Mouse (Mus musculus) G1E-ER4 (cell line): ENCODE results near the gene Fermt3. TPM values are rescaled to one million over a fixed set of nuclear protein-coding genes. Genes with fewer than 3 reads are reported as not detected.

ENCODE experiments used
- GATA1 ChIP-seq: IDR thresholded peaks from one replicate; pipeline ENCODE4 v1.8.0; 2012; ENCODE audit warnings: low read length, inconsistent platforms
- polyA plus RNA-seq: library from polyadenylated mRNA; stranded (reverse); fragments of >175 nt; gene quantifications from 2 replicates; pipeline ENCODE4 v1.2.3, GENCODE M21; 2012

Gene Fermt3
- polyA plus RNA-seq = 903 and 1,003 TPM in 2 replicates

- no peak for TF ChIP-seq GATA1
Measured at GRCm38 (mm10) chr19:7019191-7019590, at the start of gene Fermt3. Gene Fermt3, minus strand, starts transcription at chr19:7019469.

GRCm38 (mm10) chr19:7068136-7068535, 48.9 kb upstream of the Fermt3 start:
- no peak for TF ChIP-seq GATA1

- no peak for TF ChIP-seq GATA1
Measured at GRCm38 (mm10) chr19:7067344-7068050, 48.2 kb upstream of the Fermt3 start.

DNA sequence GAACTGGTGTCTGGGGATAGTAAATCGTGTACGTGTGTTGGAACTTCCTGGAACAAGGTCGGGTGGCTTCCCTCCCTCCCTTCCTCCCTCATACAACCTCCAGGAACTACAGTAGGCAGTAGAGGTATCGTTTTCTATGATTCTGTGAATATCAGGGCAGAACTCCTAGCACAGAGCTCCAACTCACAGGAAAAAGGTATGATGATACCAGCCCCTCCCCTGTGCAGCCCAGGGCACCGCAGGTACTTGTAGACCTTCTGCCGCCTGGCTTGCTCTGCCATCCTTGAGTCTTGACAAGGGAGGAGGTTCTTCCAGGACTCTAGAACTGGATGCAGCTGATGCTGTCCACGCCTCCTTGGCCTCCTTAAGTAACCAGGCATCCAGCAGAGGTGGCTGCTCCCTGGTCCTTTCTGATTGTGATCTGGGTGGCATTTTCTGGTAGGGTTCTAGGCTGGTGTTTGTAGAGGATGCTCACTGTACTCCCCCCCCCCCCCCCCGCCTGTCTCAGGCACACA, 47.6 kb upstream of the Fermt3 start:
- no peak for TF ChIP-seq GATA1

- no peak for TF ChIP-seq GATA1
Measured at GRCm38 (mm10) chr19:7066034-7066827, 47.0 kb upstream of the Fermt3 start.

DNA sequence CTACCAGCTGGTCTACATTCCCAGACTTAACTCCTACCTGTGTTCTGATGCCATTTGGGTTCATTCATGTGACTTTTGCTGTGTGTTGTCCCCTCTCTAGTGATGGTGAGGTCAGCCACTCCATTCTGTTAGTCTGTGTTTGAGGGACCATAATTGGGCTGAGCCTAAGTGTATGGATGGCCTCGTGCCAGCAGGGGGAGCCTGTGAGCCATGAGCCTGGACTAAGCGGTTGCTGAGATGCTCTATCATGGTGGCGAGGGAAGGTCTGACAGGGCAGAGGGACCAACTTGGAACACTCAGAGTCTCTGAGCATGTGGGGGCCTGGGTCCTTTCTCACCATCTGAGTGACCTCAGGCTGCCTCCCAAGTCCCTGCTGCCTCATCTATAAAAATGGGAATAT, 45.3 kb upstream of the Fermt3 start:
- TF ChIP-seq GATA1 = no peak

- no peak for TF ChIP-seq GATA1
Measured at GRCm38 (mm10) chr19:7062916-7063315, 43.6 kb upstream of the Fermt3 start.

GRCm38 (mm10) chr19:7062110-7062509, 42.8 kb upstream of the Fermt3 start:
- no peak for TF ChIP-seq GATA1

GRCm38 (mm10) chr19:7058541-7058940, 39.3 kb upstream of the Fermt3 start:
- no peak for TF ChIP-seq GATA1

DNA sequence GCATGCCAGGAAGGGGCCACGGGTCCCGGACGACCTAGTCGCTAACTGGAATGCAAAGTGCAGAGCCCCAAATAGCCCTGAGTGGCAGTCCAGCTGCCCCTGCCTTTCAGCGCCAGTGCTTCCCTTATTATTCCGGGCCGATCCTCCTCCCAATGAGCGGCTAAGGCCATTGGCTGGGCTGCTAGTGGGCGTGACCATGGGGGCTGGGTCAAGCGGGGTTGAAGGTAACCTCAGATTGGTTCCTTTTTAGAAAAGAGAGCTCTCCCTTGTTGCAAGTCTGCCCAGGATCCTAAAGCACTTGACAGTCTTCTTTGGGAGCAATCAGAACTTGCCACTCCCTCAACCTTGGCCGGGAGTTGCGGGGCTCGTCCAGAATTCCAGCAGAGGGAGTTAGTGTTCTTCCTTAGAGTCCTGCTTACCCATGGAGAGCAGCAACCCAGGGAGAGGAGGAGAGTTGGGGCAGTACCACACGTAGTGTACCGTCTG, 38.5 kb upstream of the Fermt3 start:
- TF ChIP-seq GATA1 = no peak

DNA sequence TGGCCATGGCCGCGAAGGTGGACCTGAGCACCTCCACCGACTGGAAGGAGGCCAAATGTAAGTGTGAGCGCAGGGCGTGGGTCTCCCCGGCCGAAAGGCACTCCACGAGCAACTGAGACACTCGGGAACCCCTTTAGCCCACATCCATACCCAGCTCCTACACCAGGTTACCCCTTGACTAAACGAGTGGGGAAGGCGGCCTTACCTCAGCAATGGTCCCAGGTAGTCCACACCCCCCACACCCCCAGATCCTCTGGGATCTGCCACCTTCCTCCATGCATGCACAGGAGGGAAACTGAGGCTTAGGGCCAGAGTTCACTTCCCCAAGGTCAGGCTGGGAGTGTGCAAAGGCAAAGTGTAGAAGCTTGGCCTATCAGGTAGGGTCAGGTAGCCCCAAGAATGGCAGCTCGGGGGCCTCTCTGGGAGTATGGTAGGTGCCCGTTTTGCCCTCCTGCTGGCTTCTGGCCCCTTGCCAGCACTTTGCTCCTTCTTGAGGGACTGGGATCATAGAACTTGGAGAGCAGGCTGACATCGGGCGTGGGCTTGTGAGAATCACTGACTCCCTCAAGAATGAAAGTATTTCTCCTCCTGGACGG, 38.0 kb upstream of the Fermt3 start:
- no peak for TF ChIP-seq GATA1

- TF ChIP-seq GATA1 = no peak
Measured at GRCm38 (mm10) chr19:7056248-7057087, 37.2 kb upstream of the Fermt3 start, which contains the start of gene Macrod1. Gene Macrod1, plus strand, starts transcription at chr19:7056810.

GRCm38 (mm10) chr19:7055173-7055572, 35.9 kb upstream of the Fermt3 start:
- no peak for TF ChIP-seq GATA1

DNA sequence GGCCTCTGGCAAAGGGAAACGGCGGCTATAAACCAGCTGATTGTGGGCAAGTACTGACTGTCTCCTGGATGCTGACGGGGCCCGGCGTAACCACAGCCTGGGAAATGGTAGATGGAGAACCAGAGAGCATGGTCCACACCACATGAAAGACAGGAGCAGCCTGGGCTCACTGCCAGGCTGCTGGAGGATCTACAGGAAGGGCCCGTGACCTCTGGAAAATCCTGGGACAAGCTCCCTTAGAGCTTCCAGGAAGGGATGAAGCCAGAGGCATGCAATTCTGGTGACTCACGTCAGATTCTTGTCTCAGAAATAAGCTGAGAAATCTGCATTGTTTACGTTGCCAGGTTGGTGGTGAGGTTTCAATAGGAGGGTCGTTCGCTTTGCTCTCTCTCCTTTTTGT, 35.5 kb upstream of the Fermt3 start:
- no peak for TF ChIP-seq GATA1

- TF ChIP-seq GATA1 = no peak
Measured at GRCm38 (mm10) chr19:7044706-7045105, 25.4 kb upstream of the Fermt3 start.
